Mouse (Mus musculus): ENCODE measurements around the gene Apmap. TPM values are rescaled to one million over a fixed set of nuclear protein-coding genes. Genes with fewer than 3 reads are reported as not detected.

Gene Apmap
- polyA plus RNA-seq, 1 experiment from 2014 or later, result 48.3 TPM

DNA sequence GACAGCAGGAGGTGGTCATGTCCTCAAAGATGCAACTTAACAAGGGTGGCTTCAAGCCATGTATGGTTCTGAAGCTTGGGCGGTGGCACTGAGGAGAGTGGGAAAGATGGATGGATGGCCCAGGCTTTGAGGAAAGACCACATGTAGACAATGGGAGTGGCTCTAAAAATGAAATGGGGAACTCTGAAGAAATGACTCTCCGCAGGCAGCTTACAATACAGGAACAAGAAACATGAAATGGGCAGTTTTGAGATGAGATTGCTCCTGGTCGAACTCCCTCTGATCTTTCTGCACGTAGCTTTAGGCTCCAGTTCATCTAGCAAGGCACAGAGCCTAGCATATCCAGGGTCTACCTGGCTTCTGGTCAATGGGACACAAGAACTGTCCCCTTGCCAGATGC, 20.9 kb upstream of the Apmap start:
- Histone ChIP-seq H3K9me3 (ENCODE audit: control insufficient read depth, low read length) (no peaks in the 10 kb centered on the region), H3K4me2 (ENCODE audit: low read depth, low read length) (no peak overlapping the region), H3K4me1 (ENCODE audit: control insufficient read depth, insufficient read depth, low read length) (no peaks in the 10 kb centered on the region), H3K27me3 (ENCODE audit: control insufficient read depth, insufficient read depth, low read length) (no peaks in the 10 kb centered on the region), H3K9ac (replicated peaks; ENCODE audit: low read depth, low read length) (no peak overlapping the region), H3K27ac (ENCODE audit: low read depth, low read length) (no peak overlapping the region), H3K4me3 (ENCODE audit: low read depth, low read length) (no peak overlapping the region), H3K36me3 (ENCODE audit: control insufficient read depth, insufficient read depth, low read length) (no peaks in the 10 kb centered on the region)
- 92% methylated on average over 4 of the region's 4 CpGs for WGBS
- no peak for ATAC-seq (ENCODE audit: low read depth)

DNA sequence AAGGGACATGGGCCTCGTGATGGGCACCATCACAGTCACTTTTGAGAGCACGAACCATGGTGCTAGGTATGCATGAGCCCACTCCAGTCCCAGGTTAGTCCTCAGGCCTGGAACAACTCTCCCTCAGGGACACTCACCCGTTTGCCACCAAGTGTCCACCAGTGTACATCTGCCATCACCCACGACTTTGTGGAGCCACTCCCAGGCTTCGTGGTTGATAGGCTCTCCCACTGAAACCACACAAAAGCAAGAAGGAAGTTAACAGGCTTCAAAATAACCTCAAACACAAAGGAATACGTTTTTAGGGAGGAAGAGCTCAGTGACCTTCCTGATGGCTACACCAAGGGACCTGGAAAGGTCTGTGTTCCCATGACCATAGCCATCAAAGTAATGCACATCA, 18.8 kb upstream of the Apmap start:
- H3K4me1 ChIP-seq (ENCODE audit: control insufficient read depth, insufficient read depth, low read length), result no peaks in the 10 kb centered on the region
- H3K4me2 ChIP-seq (ENCODE audit: low read depth, low read length), result no peak overlapping the region
- no peaks in the 10 kb centered on the region for H3K36me3 ChIP-seq (ENCODE audit: control insufficient read depth, insufficient read depth, low read length)
- no peaks in the 10 kb centered on the region for H3K9me3 ChIP-seq (ENCODE audit: control insufficient read depth, low read length)
- no peaks in the 10 kb centered on the region for H3K27me3 ChIP-seq (ENCODE audit: control insufficient read depth, insufficient read depth, low read length)
- no peak overlapping the region for H3K27ac ChIP-seq (ENCODE audit: low read depth, low read length)
- H3K9ac ChIP-seq (replicated peaks; ENCODE audit: low read depth, low read length), result no peak overlapping the region
- H3K4me3 ChIP-seq (ENCODE audit: low read depth, low read length), result no peak overlapping the region
- ATAC-seq (ENCODE audit: low read depth), result no peak
- 84% methylated on average over 6 of the region's 6 CpGs for WGBS

DNA sequence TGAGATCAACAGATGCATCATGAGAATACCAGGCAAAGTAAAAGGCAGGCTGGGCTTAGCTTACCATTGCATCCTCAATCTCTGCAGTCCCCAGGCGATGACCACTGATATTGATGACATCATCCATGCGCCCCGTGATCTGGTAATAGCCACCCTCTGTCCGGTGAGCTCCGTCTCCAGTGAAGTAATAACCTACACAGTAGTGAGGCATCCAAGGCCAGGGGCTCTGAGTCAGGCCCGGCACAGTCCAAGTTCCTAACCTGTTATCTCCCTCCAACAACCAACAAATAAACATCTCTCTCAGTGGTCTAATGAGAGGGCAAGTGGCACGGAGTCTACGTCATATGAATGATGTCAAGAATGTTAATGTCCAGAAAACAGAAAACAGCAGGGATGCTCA, 16.6 kb upstream of the Apmap start:
- 94% methylated on average over 8 of the region's 8 CpGs for WGBS
- Histone ChIP-seq H3K9me3 (ENCODE audit: control insufficient read depth, low read length) (no peaks in the 10 kb centered on the region), H3K27ac (ENCODE audit: low read depth, low read length) (no peak overlapping the region), H3K9ac (replicated peaks; ENCODE audit: low read depth, low read length) (no peak overlapping the region), H3K4me1 (ENCODE audit: control insufficient read depth, insufficient read depth, low read length) (no peaks in the 10 kb centered on the region), H3K27me3 (ENCODE audit: control insufficient read depth, insufficient read depth, low read length) (no peaks in the 10 kb centered on the region), H3K36me3 (ENCODE audit: control insufficient read depth, insufficient read depth, low read length) (peaks cover 6% of the 10 kb centered on the region; the same call in 1 of the 2 replicates), H3K4me2 (ENCODE audit: low read depth, low read length) (no peak overlapping the region), H3K4me3 (ENCODE audit: low read depth, low read length) (no peak overlapping the region)
- no peak for ATAC-seq (ENCODE audit: low read depth)

DNA sequence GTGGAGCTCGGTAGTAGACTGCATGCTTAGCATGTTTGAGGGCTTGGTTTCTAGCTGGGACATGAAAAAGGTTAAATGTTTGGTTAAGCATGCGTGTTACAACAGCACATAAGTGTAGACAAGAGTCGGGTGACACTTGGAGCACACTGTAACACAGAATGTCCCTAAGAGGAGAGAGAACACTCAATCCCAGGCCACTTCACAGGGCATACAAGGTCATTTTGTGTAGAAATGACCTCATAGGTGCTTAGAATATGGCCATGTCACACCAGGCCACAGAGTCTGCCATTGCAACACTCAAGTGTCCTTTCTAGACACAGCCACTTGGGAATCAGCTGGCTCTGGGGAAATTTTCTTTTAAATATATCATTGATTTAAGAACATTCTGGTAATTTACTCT, 15.6 kb upstream of the Apmap start:
- Histone ChIP-seq H3K27me3 (ENCODE audit: control insufficient read depth, insufficient read depth, low read length) (no peaks in the 10 kb centered on the region), H3K4me2 (ENCODE audit: low read depth, low read length) (no peak overlapping the region), H3K27ac (ENCODE audit: low read depth, low read length) (no peak overlapping the region), H3K9me3 (ENCODE audit: control insufficient read depth, low read length) (no peaks in the 10 kb centered on the region), H3K4me3 (ENCODE audit: low read depth, low read length) (no peak overlapping the region), H3K36me3 (ENCODE audit: control insufficient read depth, insufficient read depth, low read length) (peaks cover 6% of the 10 kb centered on the region; the same call in 1 of the 2 replicates), H3K9ac (replicated peaks; ENCODE audit: low read depth, low read length) (no peak overlapping the region), H3K4me1 (ENCODE audit: control insufficient read depth, insufficient read depth, low read length) (no peaks in the 10 kb centered on the region)
- WGBS, result 96% methylated on average over 3 of the region's 3 CpGs
- ATAC-seq (ENCODE audit: low read depth), result no peak

DNA sequence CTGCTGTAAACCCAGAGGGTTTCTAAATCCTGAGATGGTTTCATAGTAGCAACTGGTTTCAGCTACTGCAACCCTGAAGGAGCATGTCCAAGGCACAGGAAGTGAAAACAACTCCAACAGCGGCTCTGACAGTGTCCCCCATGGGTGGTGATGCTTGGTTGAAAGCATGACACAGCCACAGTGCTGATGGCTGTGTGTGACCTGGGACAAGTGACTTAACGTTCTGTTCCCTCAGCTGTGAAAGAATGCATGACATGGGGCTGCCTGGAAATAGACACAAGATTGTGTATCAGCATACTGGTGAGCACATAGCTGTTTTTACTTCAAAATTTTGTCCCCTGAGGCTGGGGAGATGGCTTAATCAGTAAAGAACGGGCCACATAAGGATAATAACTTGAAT, 13.3 kb upstream of the Apmap start:
- H3K27me3 ChIP-seq (ENCODE audit: control insufficient read depth, insufficient read depth, low read length), result no peaks in the 10 kb centered on the region
- ATAC-seq (ENCODE audit: low read depth), result no peak
- H3K27ac ChIP-seq (ENCODE audit: low read depth, low read length), result no peak overlapping the region
- 81% methylated on average over 3 of the region's 3 CpGs for WGBS
- peaks cover 6% of the 10 kb centered on the region; the same call in 1 of the 2 replicates for H3K36me3 ChIP-seq (ENCODE audit: control insufficient read depth, insufficient read depth, low read length)
- H3K4me3 ChIP-seq (ENCODE audit: low read depth, low read length), result no peak overlapping the region
- no peak overlapping the region for H3K4me2 ChIP-seq (ENCODE audit: low read depth, low read length)
- no peaks in the 10 kb centered on the region for H3K4me1 ChIP-seq (ENCODE audit: control insufficient read depth, insufficient read depth, low read length)
- no peaks in the 10 kb centered on the region for H3K9me3 ChIP-seq (ENCODE audit: control insufficient read depth, low read length)
- no peak overlapping the region for H3K9ac ChIP-seq (replicated peaks; ENCODE audit: low read depth, low read length)

DNA sequence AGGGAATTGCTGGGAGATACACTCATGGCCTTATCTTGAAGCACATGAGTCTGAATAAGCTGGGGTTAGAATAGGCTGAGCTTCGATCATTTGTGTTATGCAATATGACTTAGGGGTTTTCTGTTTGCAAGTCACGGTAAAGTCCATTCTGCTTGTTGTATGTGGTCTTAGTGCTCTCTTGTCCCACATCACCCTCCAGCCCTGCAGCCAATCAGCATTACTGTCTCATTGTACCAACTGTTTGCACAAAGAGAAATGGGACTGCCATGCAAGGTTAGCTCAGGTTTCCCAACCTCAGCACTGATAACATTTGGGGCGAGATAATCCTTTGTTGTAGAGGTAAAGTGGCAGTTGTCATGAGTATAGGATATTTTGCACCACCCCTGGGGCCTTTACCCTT, 1.7 kb upstream of the Apmap start:
- Histone ChIP-seq H3K27ac (ENCODE audit: low read depth, low read length) (no peak overlapping the region), H3K9ac (replicated peaks; ENCODE audit: low read depth, low read length) (no peak overlapping the region), H3K4me1 (ENCODE audit: control insufficient read depth, insufficient read depth, low read length) (peaks cover 10% of the 10 kb centered on the region; the same call in 1 of the 2 replicates), H3K4me2 (ENCODE audit: low read depth, low read length) (no peak overlapping the region), H3K27me3 (ENCODE audit: control insufficient read depth, insufficient read depth, low read length) (no peaks in the 10 kb centered on the region), H3K9me3 (ENCODE audit: control insufficient read depth, low read length) (no peaks in the 10 kb centered on the region), H3K36me3 (ENCODE audit: control insufficient read depth, insufficient read depth, low read length) (no peaks in the 10 kb centered on the region), H3K4me3 (ENCODE audit: low read depth, low read length) (no peak overlapping the region)
- WGBS, result 87% methylated on average over 3 of the region's 3 CpGs
- ATAC-seq (ENCODE audit: low read depth), result no peak

DNA sequence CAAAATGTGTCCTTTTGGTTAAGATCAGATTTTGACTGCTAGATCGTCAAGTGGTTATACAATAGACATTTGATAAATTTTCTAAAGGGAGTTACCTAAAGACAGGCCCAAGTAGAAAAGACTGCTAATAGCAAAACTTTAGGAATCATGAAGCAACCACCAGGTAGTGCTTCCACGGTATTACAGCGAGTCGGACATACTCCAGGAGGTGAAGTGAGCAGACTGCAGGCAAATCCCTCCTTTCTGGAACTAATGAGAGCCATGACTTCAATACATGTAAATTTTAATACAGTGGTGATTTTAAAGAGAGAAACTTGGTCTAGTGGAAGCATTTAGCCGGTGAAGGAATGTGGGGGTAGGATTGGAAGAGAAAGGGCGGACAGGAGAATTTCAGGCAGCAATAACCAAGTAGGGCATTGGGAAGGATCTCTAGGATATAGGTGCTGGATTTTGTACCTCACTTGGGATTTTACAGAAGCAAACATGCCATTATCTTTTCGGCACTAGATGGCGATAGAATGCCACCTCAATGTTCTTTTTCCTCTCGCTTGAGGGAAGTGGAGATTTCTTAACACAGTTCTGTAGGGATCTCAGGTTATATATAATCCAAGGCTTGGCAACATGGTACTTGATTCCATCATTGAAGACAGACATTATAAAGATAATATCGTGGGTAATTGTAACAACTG, 649 bp upstream of the Apmap start:
- Histone ChIP-seq H3K27ac (ENCODE audit: low read depth, low read length) (0 out of 2 replicates have a peak overlapping the region, but pooled peaks have one; percentile 12), H3K27me3 (ENCODE audit: control insufficient read depth, insufficient read depth, low read length) (no peaks in the 10 kb centered on the region), H3K9ac (replicated peaks; ENCODE audit: low read depth, low read length) (no peak overlapping the region), H3K4me3 (ENCODE audit: low read depth, low read length) (peak overlapping the region; percentile 85), H3K4me2 (ENCODE audit: low read depth, low read length) (peak overlapping the region; percentile 85), H3K9me3 (ENCODE audit: control insufficient read depth, low read length) (no peaks in the 10 kb centered on the region), H3K4me1 (ENCODE audit: control insufficient read depth, insufficient read depth, low read length) (peaks cover 10% of the 10 kb centered on the region; the same call in 1 of the 2 replicates), H3K36me3 (ENCODE audit: control insufficient read depth, insufficient read depth, low read length) (no peaks in the 10 kb centered on the region)
- ATAC-seq (ENCODE audit: low read depth), result peak; percentile 73
- 1% methylated on average over 10 of the region's 10 CpGs for WGBS

DNA sequence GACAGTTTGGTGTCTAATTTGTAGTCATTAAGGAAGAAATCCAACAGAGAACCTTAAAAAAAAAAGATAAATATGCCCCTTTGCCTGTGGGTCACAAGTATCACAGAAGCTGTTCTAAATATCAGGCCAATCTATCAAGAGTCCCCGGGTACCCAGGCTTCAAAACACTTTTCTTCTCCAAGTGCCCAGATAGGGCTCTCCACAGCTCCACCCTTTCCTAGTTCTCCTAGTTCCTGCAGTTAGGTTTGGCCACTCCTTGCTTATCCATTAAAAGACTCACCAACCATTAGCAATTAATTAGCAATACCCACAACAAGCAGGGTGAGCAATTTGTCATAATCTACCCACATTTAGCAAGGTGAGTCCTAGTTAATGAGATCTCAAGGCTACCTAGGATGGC, 1.3 kb downstream of the Apmap start:
- H3K4me1 ChIP-seq (ENCODE audit: control insufficient read depth, insufficient read depth, low read length), result peaks cover 10% of the 10 kb centered on the region; the same call in 1 of the 2 replicates
- 62% methylated on average over 1 of the region's 1 CpGs for WGBS
- H3K27me3 ChIP-seq (ENCODE audit: control insufficient read depth, insufficient read depth, low read length), result no peaks in the 10 kb centered on the region
- no peak for ATAC-seq (ENCODE audit: low read depth)
- no peak overlapping the region for H3K27ac ChIP-seq (ENCODE audit: low read depth, low read length)
- no peaks in the 10 kb centered on the region for H3K36me3 ChIP-seq (ENCODE audit: control insufficient read depth, insufficient read depth, low read length)
- H3K4me2 ChIP-seq (ENCODE audit: low read depth, low read length), result peak overlapping the region; percentile 85
- H3K9me3 ChIP-seq (ENCODE audit: control insufficient read depth, low read length), result no peaks in the 10 kb centered on the region
- peak overlapping the region; percentile 85; the same call in 1 of the 2 replicates for H3K4me3 ChIP-seq (ENCODE audit: low read depth, low read length)
- H3K9ac ChIP-seq (replicated peaks; ENCODE audit: low read depth, low read length), result no peak overlapping the region

DNA sequence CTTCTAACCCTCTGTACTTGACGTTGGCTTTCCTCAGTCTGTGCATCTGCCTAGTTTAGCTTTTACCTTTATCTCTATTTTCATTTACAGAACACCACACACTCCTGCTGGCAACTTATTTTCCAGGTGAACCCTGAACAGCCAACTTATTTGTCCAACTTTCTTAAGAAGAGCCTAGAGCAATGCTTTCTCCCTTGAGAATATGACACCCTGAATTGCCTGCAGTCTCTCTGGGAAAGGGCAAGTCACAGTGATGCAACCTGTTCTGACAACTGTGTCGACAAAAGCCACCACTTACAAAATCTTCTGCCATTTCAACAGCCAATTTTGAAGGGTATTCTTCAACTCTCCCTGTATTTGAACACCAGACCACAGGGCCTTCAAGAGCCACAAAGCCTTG, 3.6 kb downstream of the Apmap start:
- Histone ChIP-seq H3K4me3 (ENCODE audit: low read depth, low read length) (no peak overlapping the region), H3K27me3 (ENCODE audit: control insufficient read depth, insufficient read depth, low read length) (no peaks in the 10 kb centered on the region), H3K4me1 (ENCODE audit: control insufficient read depth, insufficient read depth, low read length) (peaks cover 10% of the 10 kb centered on the region; the same call in 1 of the 2 replicates), H3K27ac (ENCODE audit: low read depth, low read length) (no peak overlapping the region), H3K9me3 (ENCODE audit: control insufficient read depth, low read length) (no peaks in the 10 kb centered on the region), H3K4me2 (ENCODE audit: low read depth, low read length) (no peak overlapping the region), H3K9ac (replicated peaks; ENCODE audit: low read depth, low read length) (no peak overlapping the region), H3K36me3 (ENCODE audit: control insufficient read depth, insufficient read depth, low read length) (no peaks in the 10 kb centered on the region)
- ATAC-seq (ENCODE audit: low read depth), result no peak
- 88% methylated on average over 2 of the region's 2 CpGs for WGBS
